Mouse (Mus musculus) adrenal gland, postnatal 4 days (tissue): Measurements from ENCODE around the gene Nsrp1. TPM values are rescaled to one million over a fixed set of nuclear protein-coding genes. Genes with fewer than 3 reads are reported as not detected.
A peak's percentile ranks its signal among the peaks of the same experiment; 100 is the strongest.

Experiments
- microRNA-seq: library from miRNA; unstranded; fragments of <30 nt; microRNA quantifications from one replicate; pipeline ENCODE4 v1.2.0, GENCODE M21; 2021
- total RNA-seq, 2 experiments: library from RNA; stranded (reverse); gene quantifications; 2 replicates each; pipeline ENCODE4 v1.2.3; 2021

The Nsrp1 gene
- total RNA-seq, 2 experiments from 2014 or later: 23.9 to 29.7 TPM

Small RNA genes within 50 kb of the gene (microRNA-seq; reads per million reads assigned to microRNA genes)
- 3,764 reads per million, percentile 88 among the genes with 10 or more reads in this experiment for gene Mir423

Other genes starting within 250 kb of the Nsrp1 start
- 10 to 100 TPM; 62.9 to 69.5 TPM for gene Cpd, start 231.4 kb downstream of the Nsrp1 start, total RNA-seq
- 1 to 10 TPM; 1.2 to 1.5 TPM for gene Tmigd1, start 176.3 kb downstream of the Nsrp1 start, total RNA-seq
- gene Blmh, start 153.6 kb downstream of the Nsrp1 start, total RNA-seq: 10 to 100 TPM; 82.3 to 93.3 TPM
- 10 to 100 TPM; 20.2 to 22.8 TPM for gene Slc6a4, start 79.8 kb downstream of the Nsrp1 start, total RNA-seq
- under 1 TPM; 0.20 to 0.48 TPM for gene Efcab5, start 110.5 kb upstream of the Nsrp1 start, total RNA-seq
- gene Ssh2, start 137.9 kb upstream of the Nsrp1 start, total RNA-seq: 10 to 100 TPM; 21.8 to 22.1 TPM